Mouse (Mus musculus) embryonic fibroblast, embryonic 13.5 days (primary cell): Measurements from ENCODE around the gene Rapgef2.

ENCODE experiments used
- CTCF ChIP-seq: IDR thresholded peaks from 2 replicates; pipeline ENCODE4 v1.5.1; 2011; ENCODE audit warnings: mild to moderate bottlenecking, control low read depth, low read length, moderate library complexity, borderline replicate concordance; ENCODE audit not compliant: insufficient read depth
- POLR2A ChIP-seq: IDR thresholded peaks from 2 replicates; pipeline ENCODE4 v1.6.1; 2011; ENCODE audit warnings: low read depth, mild to moderate bottlenecking, control low read depth, low read length, moderate library complexity

DNA sequence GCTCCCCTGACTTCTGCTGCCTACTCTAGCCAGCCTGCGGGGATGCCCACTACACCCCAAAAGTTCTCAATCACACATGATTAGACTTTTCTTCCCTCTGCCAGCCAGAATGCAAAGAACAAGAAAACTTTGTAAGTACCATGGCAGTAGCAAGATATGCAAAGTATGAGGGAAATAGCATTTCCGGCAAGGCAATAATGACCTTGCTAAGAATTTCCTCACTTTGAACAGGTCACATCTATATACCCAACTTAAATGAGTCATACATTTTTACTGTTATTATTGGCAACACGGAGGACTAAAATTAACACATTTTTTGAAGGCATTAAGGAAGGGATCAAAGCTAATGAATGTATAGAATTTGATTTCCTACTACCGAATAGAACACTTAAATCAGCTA, 13.4 kb downstream of the Rapgef2 start:
- no peak for TF ChIP-seq CTCF
- TF ChIP-seq POLR2A = no peak
